Mouse (Mus musculus): ENCODE data around the gene Pcyt1a.

Gene Pcyt1a

GRCm38 (mm10) chr16:32430474-32431046 lies at the start of gene Pcyt1a:
Gene Pcyt1a, plus strand, starts transcription at chr16:32430921.
- DNase-seq (ENCODE audit: low spot score) = peak; percentile 95

GRCm38 (mm10) chr16:32382901-32383300 lies 47.8 kb upstream of the Pcyt1a start:
- DNase-seq (ENCODE audit: low spot score) = peak; percentile 37

DNA sequence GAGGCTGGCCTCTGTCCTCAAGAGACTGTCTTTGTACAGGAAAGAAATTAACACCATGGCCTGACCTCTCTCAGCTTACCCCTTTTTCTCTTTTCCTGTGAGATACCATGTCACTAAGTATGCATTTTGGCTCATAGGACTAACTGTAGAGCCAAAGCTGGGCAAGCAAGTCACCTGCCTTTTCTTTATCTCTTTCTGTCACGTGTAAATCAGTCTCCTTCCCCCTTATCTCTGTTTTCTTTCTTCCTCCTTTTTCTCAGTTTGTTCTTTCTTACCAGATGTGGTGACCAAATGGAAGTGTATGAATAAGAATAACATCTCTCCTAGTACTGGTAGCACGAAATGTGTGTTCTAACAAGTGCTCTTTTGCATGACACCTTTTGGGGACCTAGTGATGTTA lies 45.8 kb upstream of the Pcyt1a start:
- no peak for DNase-seq (ENCODE audit: low spot score)

- no peak for DNase-seq (ENCODE audit: low spot score)
These were observed 43.9 kb upstream of the Pcyt1a start for GRCm38 (mm10) chr16:32386826-32387225.

DNA sequence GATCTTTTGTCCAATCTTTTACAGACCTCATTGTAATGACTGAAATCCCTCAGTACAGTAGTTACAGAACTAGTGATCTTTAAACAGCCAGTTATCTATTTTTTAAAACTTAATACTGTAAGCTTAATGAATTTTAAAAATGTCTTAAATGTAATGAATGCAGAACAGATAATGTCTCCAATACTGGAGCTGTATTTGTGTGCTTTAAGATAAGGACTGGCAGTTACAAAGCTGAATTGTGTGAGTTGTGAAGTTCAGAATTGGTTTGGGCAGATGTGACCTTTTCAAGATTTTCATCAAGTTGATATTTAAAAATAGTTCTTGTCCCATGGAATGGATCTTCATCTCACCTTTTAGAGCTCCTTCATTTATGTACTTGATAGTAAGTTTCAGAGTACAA lies 41.7 kb upstream of the Pcyt1a start:
- DNase-seq (ENCODE audit: low spot score) = no peak

GRCm38 (mm10) chr16:32389841-32390240 lies 40.9 kb upstream of the Pcyt1a start:
- DNase-seq (ENCODE audit: low spot score) = no peak

- no peak for DNase-seq (ENCODE audit: low spot score)
These were observed 39.8 kb upstream of the Pcyt1a start for GRCm38 (mm10) chr16:32390882-32391281.

- DNase-seq (ENCODE audit: low spot score) = no peak
These were observed 34.8 kb upstream of the Pcyt1a start for GRCm38 (mm10) chr16:32395679-32396540.

DNA sequence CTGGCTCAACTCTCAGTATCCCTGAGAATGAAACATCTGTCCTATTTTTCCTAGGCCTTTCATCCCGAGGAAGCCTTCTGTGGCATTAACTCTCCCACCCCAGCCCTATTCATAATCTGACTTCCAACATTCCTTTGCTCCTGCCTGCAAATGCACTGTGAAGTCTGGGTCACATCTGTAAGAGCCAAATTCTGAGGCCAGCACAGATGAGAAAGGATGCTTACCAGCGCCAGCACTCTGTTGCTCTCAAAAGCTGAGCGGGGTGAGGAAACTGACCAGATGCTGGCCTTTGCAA lies 34.2 kb upstream of the Pcyt1a start:
- no peak for DNase-seq (ENCODE audit: low spot score)

DNA sequence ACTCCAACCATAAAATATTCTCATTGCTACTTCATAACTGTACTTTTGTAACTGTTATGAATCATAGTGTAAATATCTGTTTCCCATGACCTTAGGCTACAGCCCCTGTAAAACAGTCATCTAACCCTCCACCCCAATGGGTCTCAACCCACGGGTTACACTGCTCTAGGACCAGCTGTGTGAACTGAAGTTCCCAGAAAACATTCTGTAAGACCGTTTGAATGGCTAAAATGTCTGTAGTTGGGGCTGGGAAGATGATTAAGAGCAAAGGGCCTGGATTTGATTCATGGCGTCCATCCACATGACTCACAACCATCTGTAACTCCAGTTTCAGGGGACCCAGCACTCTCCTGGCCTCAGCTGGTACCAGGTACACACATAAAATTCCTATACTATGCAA lies 32.5 kb upstream of the Pcyt1a start:
- DNase-seq (ENCODE audit: low spot score) = peak; percentile 60

DNA sequence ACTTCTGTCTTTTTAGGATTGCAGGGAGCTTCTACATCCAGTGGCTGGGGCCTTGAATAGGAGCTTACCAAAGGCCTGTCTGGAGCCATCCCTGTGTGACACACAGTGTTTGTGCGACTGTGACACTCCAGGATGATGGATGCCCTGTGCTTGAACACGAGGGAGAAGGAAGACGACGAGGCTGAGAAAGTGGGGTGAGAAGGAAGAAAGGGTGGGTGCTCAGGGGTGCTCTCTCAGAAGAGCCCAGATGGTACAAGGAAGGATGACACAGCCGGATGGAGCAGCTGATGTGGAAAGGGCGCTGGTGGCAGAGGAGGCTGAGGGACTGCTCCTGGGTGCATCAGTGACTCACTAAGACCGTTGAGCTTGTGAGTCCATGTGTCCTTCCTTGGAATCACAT lies 30.5 kb upstream of the Pcyt1a start, which contains the start of gene Tm4sf19:
Gene Tm4sf19 (plus strand): TSS at position 240 of the 400 bp plus-strand sequence.
- no peak for DNase-seq (ENCODE audit: low spot score)

GRCm38 (mm10) chr16:32401335-32401965 lies 29.3 kb upstream of the Pcyt1a start:
- no peak for DNase-seq (ENCODE audit: low spot score)

DNA sequence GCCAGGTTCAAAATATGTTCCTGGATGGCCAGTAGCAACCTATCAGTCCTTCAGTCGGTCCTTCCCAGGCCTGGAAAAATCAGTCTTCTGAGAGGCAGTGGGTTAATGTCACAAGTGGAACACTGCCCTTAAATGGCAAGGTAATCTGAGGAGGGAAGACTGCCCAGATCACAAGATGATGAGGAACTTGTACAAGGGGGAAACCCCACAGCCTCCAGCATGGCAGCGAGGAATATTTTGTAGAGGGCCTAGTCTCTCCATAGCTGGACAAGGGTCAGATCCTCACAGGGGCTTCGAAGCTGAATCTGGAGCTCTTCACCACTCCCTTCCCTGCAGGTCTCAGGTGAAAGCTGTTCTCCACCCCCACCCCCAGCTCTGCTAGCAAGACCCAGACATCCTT lies 27.9 kb upstream of the Pcyt1a start:
- no peak for DNase-seq (ENCODE audit: low spot score)

DNA sequence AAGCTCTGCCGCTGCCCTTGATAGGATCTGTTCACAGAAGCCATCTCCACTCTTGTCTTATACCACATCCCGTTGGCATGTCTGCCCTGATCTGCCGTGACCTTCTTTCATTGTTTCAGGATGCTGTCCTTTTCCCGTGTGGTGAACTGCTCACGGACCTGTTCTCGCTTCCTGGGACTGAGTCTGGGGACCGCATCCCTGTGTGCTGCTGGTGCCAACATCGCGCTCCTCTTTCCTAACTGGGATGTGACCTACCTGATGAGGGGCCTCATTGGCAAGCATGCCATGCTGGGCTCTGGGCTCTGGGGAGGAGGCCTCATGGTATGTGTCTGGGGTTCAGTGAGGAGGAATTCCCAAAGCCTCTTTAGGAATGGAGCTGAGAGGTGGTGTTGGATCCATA lies 25.0 kb upstream of the Pcyt1a start:
- no peak for DNase-seq (ENCODE audit: low spot score)

GRCm38 (mm10) chr16:32406671-32407070 lies 24.1 kb upstream of the Pcyt1a start:
- no peak for DNase-seq (ENCODE audit: low spot score)

DNA sequence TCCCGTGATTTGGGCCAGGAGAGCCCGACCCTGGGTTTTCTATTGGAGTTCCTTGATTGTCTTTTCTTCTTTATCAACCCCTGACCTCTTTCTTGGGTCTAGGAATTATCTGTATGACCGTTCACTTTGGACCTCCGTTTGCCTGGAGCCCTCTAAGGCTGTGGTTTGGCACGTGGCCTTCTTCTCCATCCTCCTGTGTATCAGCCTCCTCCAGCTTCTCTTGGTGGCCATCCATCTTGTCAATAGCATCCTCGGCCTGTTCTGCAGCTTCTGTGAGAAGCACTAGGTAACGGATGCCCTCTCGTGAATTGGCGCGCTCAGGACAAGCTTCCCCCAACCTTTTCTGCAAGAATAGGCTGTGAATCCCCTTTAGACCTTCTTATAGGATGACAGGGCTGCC lies 23.0 kb upstream of the Pcyt1a start:
- no peak for DNase-seq (ENCODE audit: low spot score)

DNA sequence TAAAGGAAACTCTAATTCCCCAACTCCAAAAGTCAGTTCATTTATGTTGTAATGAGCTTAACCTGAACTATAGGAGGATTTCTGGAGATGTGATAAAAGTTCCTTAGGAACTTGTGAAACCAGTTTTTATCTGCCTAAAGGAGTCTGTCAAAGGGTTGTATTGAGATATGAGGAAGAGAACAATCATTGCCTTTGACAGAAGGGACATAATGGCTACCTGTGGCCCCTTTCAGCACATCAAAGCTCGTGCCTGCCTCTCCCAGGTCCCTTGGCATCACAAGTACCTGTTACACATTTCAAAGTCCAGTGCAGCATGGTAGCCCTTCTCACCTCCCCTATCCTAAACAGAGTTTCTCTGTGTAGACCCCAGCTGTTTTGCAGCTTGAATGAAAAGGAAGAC lies 13.3 kb upstream of the Pcyt1a start:
- no peak for DNase-seq (ENCODE audit: low spot score)

GRCm38 (mm10) chr16:32419517-32420483 lies 10.9 kb upstream of the Pcyt1a start, which contains the start of gene Tctex1d2:
Gene Tctex1d2, plus strand, starts transcription at chr16:32419702.
- DNase-seq (ENCODE audit: low spot score) = peak; percentile 97

GRCm38 (mm10) chr16:32427506-32427905 lies 3.2 kb upstream of the Pcyt1a start:
- no peak for DNase-seq (ENCODE audit: low spot score)

DNA sequence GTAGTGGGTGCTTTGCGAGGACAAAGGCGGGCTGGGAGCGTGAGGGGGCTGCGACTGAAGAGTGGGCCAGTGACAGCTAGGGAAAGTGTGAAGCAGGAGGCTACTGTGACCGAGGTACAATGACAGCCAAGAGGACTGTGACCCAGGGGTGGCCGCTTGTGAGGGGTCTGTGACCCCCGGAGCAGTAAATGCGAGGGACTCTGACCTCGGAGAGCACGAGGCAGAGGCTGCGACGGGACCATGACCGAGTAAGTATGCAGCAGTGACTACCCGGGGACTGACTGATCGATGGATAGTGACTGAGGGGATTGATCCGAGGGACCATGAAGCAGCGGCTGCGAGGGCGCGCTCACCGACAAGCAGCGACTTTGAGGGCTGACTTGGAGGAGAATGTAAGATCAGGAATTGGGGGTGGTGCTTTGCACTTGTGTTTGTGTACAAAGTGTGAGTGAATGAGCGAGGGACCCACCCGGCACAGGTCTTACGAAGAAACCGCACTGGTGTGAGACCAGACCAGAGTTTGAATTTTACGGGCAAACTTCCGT lies 398 bp downstream of the Pcyt1a start:
- DNase-seq (ENCODE audit: low spot score) = peak; percentile 31

DNA sequence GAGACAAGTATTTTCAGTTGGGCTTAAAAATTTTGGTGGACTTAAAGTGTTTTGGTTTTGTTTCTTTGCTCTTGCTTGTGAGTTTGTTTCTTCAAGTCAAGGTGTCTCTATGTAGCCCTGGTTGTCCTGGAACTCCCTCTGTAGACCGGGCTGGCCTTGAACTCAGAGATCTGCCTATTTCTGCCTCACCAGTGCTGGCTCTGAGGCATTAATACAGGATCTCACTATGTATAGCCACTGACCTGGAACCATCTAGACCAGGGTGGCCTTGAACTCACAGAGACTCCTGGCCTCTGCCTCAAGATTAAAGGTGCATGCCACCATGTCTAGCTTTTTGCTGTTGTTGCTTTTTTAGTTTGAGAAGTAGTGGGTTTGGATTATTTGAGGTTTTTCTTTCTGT lies 1.2 kb downstream of the Pcyt1a start:
- DNase-seq (ENCODE audit: low spot score) = no peak

- DNase-seq (ENCODE audit: low spot score) = no peak
These were observed 2.4 kb downstream of the Pcyt1a start for GRCm38 (mm10) chr16:32433138-32433537.

Measured in adipocyte (in vitro differentiated cells).